ENCODE assay signal across 8 mouse cellular contexts in genomic region chr19:6117346-6117985, GRCm38 (mm10). TPM values are rescaled to one million over a fixed set of nuclear protein-coding genes. Genes with fewer than 3 reads are reported as not detected.
DNase-seq lines count a peak whose midpoint lies in the region; ATAC-seq and TF ChIP-seq lines count a peak whose summit lies in the region.

No protein-coding gene starts in this region.

- DNase-seq in layer of hippocampus, adult 2 months (ENCODE audit: low spot score in 2 of 2), result no peak
- DNase-seq in layer of hippocampus, adult 18-20 months (ENCODE audit: low spot score in 2 of 2), result no peak
- DNase-seq in R1 (ENCODE audit: low read depth, low spot score), result peak; percentile 20
- no peak for DNase-seq in midbrain, embryonic 10.5 days (ENCODE audit: low spot score)
- no peak for DNase-seq in adrenal gland, postnatal 14 days
- no peak for DNase-seq in layer of hippocampus, adult 11-12 months (ENCODE audit: low spot score)
- DNase-seq in gastrocnemius, postnatal 14 days, result no peak

- no peak for TF ChIP-seq CTCF in layer of hippocampus, adult 2 months (conservative IDR thresholded peaks at IDR 0.05)

- H3K9ac ChIP-seq in forebrain, embryonic 16.5 days (replicated peaks; ENCODE audit: low read depth, low read length), result peak overlapping the region; percentile 88

- peak overlapping the region; percentile 95 for H3K27ac ChIP-seq in layer of hippocampus, adult 2 months
- peak overlapping the region; percentile 95 for H3K27ac ChIP-seq in forebrain, embryonic 16.5 days (ENCODE audit: low read length)
- H3K27ac ChIP-seq in midbrain, embryonic 10.5 days (replicated peaks), result peak overlapping the region; percentile 95

- no peaks in the 10 kb centered on the region for H3K27me3 ChIP-seq in forebrain, embryonic 16.5 days (replicated peaks; ENCODE audit: control insufficient read depth, insufficient read depth, low read length)
- H3K27me3 ChIP-seq in midbrain, embryonic 10.5 days (ENCODE audit: low read depth, poor library complexity, severe bottlenecking), result no peaks in the 10 kb centered on the region

- no peaks in the 10 kb centered on the region for H3K9me3 ChIP-seq in forebrain, embryonic 16.5 days (ENCODE audit: control insufficient read depth, low read length)
- no peaks in the 10 kb centered on the region for H3K9me3 ChIP-seq in midbrain, embryonic 10.5 days (replicated peaks)

- intact Hi-C loops in gastrocnemius, postnatal 14 days (cut with DNase I; ENCODE audit: low total_unique reads), result no loop called here

- H3K4me1 ChIP-seq in forebrain, embryonic 16.5 days (replicated peaks; ENCODE audit: control insufficient read depth, insufficient read depth, low read length), result peaks cover 21% of the 10 kb centered on the region
- H3K4me1 ChIP-seq in midbrain, embryonic 10.5 days, result peaks cover 35% of the 10 kb centered on the region

- peaks cover 15% of the 10 kb centered on the region for H3K36me3 ChIP-seq in forebrain, embryonic 16.5 days (ENCODE audit: control insufficient read depth, insufficient read depth)
- peaks cover 45% of the 10 kb centered on the region for H3K36me3 ChIP-seq in midbrain, embryonic 10.5 days

- peak overlapping the region; percentile 76 for H3K4me2 ChIP-seq in forebrain, embryonic 16.5 days (ENCODE audit: low read length)

- peak overlapping the region; percentile 80 for H3K4me3 ChIP-seq in layer of hippocampus, adult 2 months
- H3K4me3 ChIP-seq in forebrain, embryonic 16.5 days (replicated peaks; ENCODE audit: low read length), result peak overlapping the region; percentile 88
- peak overlapping the region; percentile 72 for H3K4me3 ChIP-seq in midbrain, embryonic 10.5 days

- 4% methylated on average over 32 of the region's 32 CpGs for WGBS in forebrain, embryonic 16.5 days
- WGBS in midbrain, embryonic 10.5 days, result 6% methylated on average over 32 of the region's 32 CpGs

- no peak; the same call in 1 of the 2 replicates for ATAC-seq in forebrain, embryonic 16.5 days

RNA-seq across cellular contexts. Expression of gene Sac3d1, which starts 1.0 kb away (rescaled TPM):
- total RNA-seq in layer of hippocampus, adult 2 months (2021), result 10 to 100 TPM; 14.0 to 15.0 TPM
- 10 to 100 TPM; 15.5 to 15.6 TPM for total RNA-seq in layer of hippocampus, adult 18-20 months (2021)
- 46.4 and 50.5 TPM in 2 replicates for polyA plus RNA-seq in forebrain, embryonic 16.5 days (2015; fragmentation: Nextera tagmentation; extraction: Ambion mirVana)
- polyA plus RNA-seq in midbrain, embryonic 10.5 days (2016; fragmentation: Nextera tagmentation; extraction: Ambion mirVana), result 61.8 and 70.0 TPM in 2 replicates
- 12.9 and 15.4 TPM in 2 replicates for total RNA-seq in adrenal gland, postnatal 14 days (2021)
- 10 to 100 TPM in 1 of 2 experiments, 1 to 10 TPM in 1; 8.8 to 14.4 TPM for total RNA-seq in gastrocnemius, postnatal 14 days (2021)

RNA-seq across cellular contexts. Expression of gene Snx15, which starts 10.6 kb away (rescaled TPM):
- total RNA-seq in layer of hippocampus, adult 2 months (2021), result 10 to 100 TPM; 43.5 to 46.0 TPM
- 10 to 100 TPM; 37.6 to 45.1 TPM for total RNA-seq in layer of hippocampus, adult 18-20 months (2021)
- 40.3 and 50.1 TPM in 2 replicates for polyA plus RNA-seq in forebrain, embryonic 16.5 days (2015; fragmentation: Nextera tagmentation; extraction: Ambion mirVana)
- 24.0 and 28.9 TPM in 2 replicates for polyA plus RNA-seq in midbrain, embryonic 10.5 days (2016; fragmentation: Nextera tagmentation; extraction: Ambion mirVana)
- 21.7 and 23.6 TPM in 2 replicates for total RNA-seq in adrenal gland, postnatal 14 days (2021)
- 10 to 100 TPM in 1 of 2 experiments, 1 to 10 TPM in 1; 8.2 to 11.9 TPM for total RNA-seq in gastrocnemius, postnatal 14 days (2021)

RNA-seq across cellular contexts. Expression of gene Naaladl1, which starts 11.9 kb away (rescaled TPM):
- under 1 TPM in 1 of 2 experiments, not detected in 1; 0.17 TPM for total RNA-seq in layer of hippocampus, adult 2 months (2021)
- under 1 TPM in 1 of 2 experiments, not detected in 1; 0.12 TPM for total RNA-seq in layer of hippocampus, adult 18-20 months (2021)
- 0.35 and 0.58 TPM in 2 replicates for polyA plus RNA-seq in forebrain, embryonic 16.5 days (2015; fragmentation: Nextera tagmentation; extraction: Ambion mirVana)
- polyA plus RNA-seq in midbrain, embryonic 10.5 days (2016; fragmentation: Nextera tagmentation; extraction: Ambion mirVana), result 0.72 and 0.99 TPM in 2 replicates
- 0.33 TPM in 1 of 2 replicates, not detected in the other for total RNA-seq in adrenal gland, postnatal 14 days (2021)
- total RNA-seq in gastrocnemius, postnatal 14 days (2021), result not detected

RNA-seq across cellular contexts. Expression of gene AC131692.1, which starts 23.2 kb away (rescaled TPM):
- total RNA-seq in layer of hippocampus, adult 2 months (2021), result not detected
- total RNA-seq in layer of hippocampus, adult 18-20 months (2021), result not detected
- not detected in 2 replicates for polyA plus RNA-seq in forebrain, embryonic 16.5 days (2015; fragmentation: Nextera tagmentation; extraction: Ambion mirVana)
- 0.42 and 0.51 TPM in 2 replicates for polyA plus RNA-seq in midbrain, embryonic 10.5 days (2016; fragmentation: Nextera tagmentation; extraction: Ambion mirVana)
- 0.56 and 0.60 TPM in 2 replicates for total RNA-seq in adrenal gland, postnatal 14 days (2021)
- not detected for total RNA-seq in gastrocnemius, postnatal 14 days (2021)

RNA-seq across cellular contexts. Expression of gene Batf2, which starts 23.3 kb away (rescaled TPM):
- under 1 TPM in 1 of 2 experiments, not detected in 1; 0.29 TPM for total RNA-seq in layer of hippocampus, adult 2 months (2021)
- total RNA-seq in layer of hippocampus, adult 18-20 months (2021), result under 1 TPM; 0.59 to 0.89 TPM
- polyA plus RNA-seq in forebrain, embryonic 16.5 days (2015; fragmentation: Nextera tagmentation; extraction: Ambion mirVana), result not detected in 2 replicates
- polyA plus RNA-seq in midbrain, embryonic 10.5 days (2016; fragmentation: Nextera tagmentation; extraction: Ambion mirVana), result not detected in 2 replicates
- total RNA-seq in adrenal gland, postnatal 14 days (2021), result 0.52 and 1.5 TPM in 2 replicates
- total RNA-seq in gastrocnemius, postnatal 14 days (2021), result under 1 TPM in 1 of 2 experiments, not detected in 1; 0.20 TPM
